23 mouse cellular contexts compared by ENCODE assay signal in genomic region chr1:44122256-44122655, GRCm38 (mm10). TPM values are rescaled to one million over a fixed set of nuclear protein-coding genes. Genes with fewer than 3 reads are reported as not detected.
DNase-seq lines count a peak whose midpoint lies in the region; ATAC-seq and TF ChIP-seq lines count a peak whose summit lies in the region.
"Had no signal": no experiment of that assay in that cellular context is flagged by ENCODE, and none has a peak within 500 bp of the region (broad histone marks: within the 10 kb centered on the region; RNA-seq: fewer than 3 reads in every experiment).

No protein-coding gene starts in this region.

- no peak overlapping the region for H3K4me3 ChIP-seq in hindbrain, embryonic 13.5 days
- no peak overlapping the region for H3K4me3 ChIP-seq in hindbrain, postnatal 0 days (ENCODE audit: low read length)
- no peak overlapping the region for H3K4me3 ChIP-seq in thymus, adult 2 months (ENCODE audit: control insufficient read depth, insufficient read depth, low read length)
- H3K4me3 ChIP-seq in heart, embryonic 10.5 days = no peak overlapping the region
- H3K4me3 ChIP-seq: erythroblast, embryonic 14.5 days; limb, embryonic 12.5 days; liver, embryonic 13.5 days; lung, embryonic 15.5 days; midbrain, embryonic 15.5 days had no signal

- peak overlapping the region; percentile 30; the same call in 1 of the 2 replicates for H3K4me2 ChIP-seq in hindbrain, embryonic 13.5 days
- H3K4me2 ChIP-seq in hindbrain, postnatal 0 days (ENCODE audit: low read depth, low read length) = no peak overlapping the region
- H3K4me2 ChIP-seq: limb, embryonic 12.5 days; liver, embryonic 13.5 days; lung, embryonic 15.5 days; midbrain, embryonic 15.5 days had no signal

- H3K27ac ChIP-seq in hindbrain, embryonic 13.5 days = no peak overlapping the region
- no peak overlapping the region for H3K27ac ChIP-seq in hindbrain, postnatal 0 days
- H3K27ac ChIP-seq in thymus, adult 2 months (ENCODE audit: control insufficient read depth, insufficient read depth, low read length) = peak overlapping the region; percentile 48
- H3K27ac ChIP-seq in heart, embryonic 10.5 days = no peak overlapping the region
- H3K27ac ChIP-seq: limb, embryonic 12.5 days; liver, embryonic 13.5 days; lung, embryonic 15.5 days; macrophage; midbrain, embryonic 15.5 days had no signal

- WGBS in hindbrain, embryonic 13.5 days = 95% methylated on average over 3 of the region's 3 CpGs
- 90% methylated on average over 3 of the region's 3 CpGs for WGBS in hindbrain, postnatal 0 days
- 2% methylated on average over 3 of the region's 3 CpGs for WGBS in thymus, adult 2 months
- WGBS in heart, embryonic 10.5 days = 81% methylated on average over 3 of the region's 3 CpGs

- H3K27me3 ChIP-seq in hindbrain, embryonic 13.5 days = no peaks in the 10 kb centered on the region
- H3K27me3 ChIP-seq in hindbrain, postnatal 0 days (ENCODE audit: insufficient read depth, low read length) = no peaks in the 10 kb centered on the region
- H3K27me3 ChIP-seq in thymus, adult 2 months (ENCODE audit: control insufficient read depth, insufficient read depth, low read length) = no peaks in the 10 kb centered on the region
- no peaks in the 10 kb centered on the region for H3K27me3 ChIP-seq in heart, embryonic 10.5 days (ENCODE audit: insufficient read depth, poor library complexity, severe bottlenecking)
- H3K27me3 ChIP-seq: limb, embryonic 12.5 days; liver, embryonic 13.5 days; lung, embryonic 15.5 days; midbrain, embryonic 15.5 days had no signal

- ATAC-seq in hindbrain, embryonic 13.5 days (ENCODE audit: low FRiP score) = no peak
- no peak for ATAC-seq in hindbrain, postnatal 0 days
- ATAC-seq in inflammation-experienced regulatory T-cells, adult 6 months = peak; percentile 72
- ATAC-seq: forebrain, embryonic 14.5 days; hindbrain, embryonic 16.5 days; midbrain, embryonic 15.5 days had no signal

- H3K4me1 ChIP-seq in hindbrain, embryonic 13.5 days (replicated peaks) = peaks cover 31% of the 10 kb centered on the region
- H3K4me1 ChIP-seq in hindbrain, postnatal 0 days (ENCODE audit: insufficient read depth, low read length) = peaks cover 8% of the 10 kb centered on the region
- peaks cover 13% of the 10 kb centered on the region for H3K4me1 ChIP-seq in thymus, adult 2 months (replicated peaks; ENCODE audit: control insufficient read depth, insufficient read depth, low read length)
- peaks cover 5% of the 10 kb centered on the region; the same call in 1 of the 2 replicates for H3K4me1 ChIP-seq in heart, embryonic 10.5 days

- H3K36me3 ChIP-seq in hindbrain, embryonic 13.5 days = peaks cover 33% of the 10 kb centered on the region
- H3K36me3 ChIP-seq in hindbrain, postnatal 0 days (ENCODE audit: insufficient read depth, low read length) = no peaks in the 10 kb centered on the region
- H3K36me3 ChIP-seq in thymus, adult 2 months (ENCODE audit: control insufficient read depth, insufficient read depth, low read length) = no peaks in the 10 kb centered on the region
- H3K36me3 ChIP-seq in heart, embryonic 10.5 days = peaks cover 31% of the 10 kb centered on the region
- H3K36me3 ChIP-seq: liver, embryonic 13.5 days had no signal

- no peak for TF ChIP-seq CTCF in hindbrain, postnatal 0 days (IDR thresholded peaks at IDR 0.05; ENCODE audit: low read depth)
- no peak for TF ChIP-seq CTCF in thymus, adult 2 months (IDR thresholded peaks at IDR 0.05; ENCODE audit: borderline replicate concordance, control insufficient read depth, extremely low read depth, insufficient read depth, low read length, poor library complexity)

- no peak overlapping the region for H3K9ac ChIP-seq in hindbrain, embryonic 13.5 days
- H3K9ac ChIP-seq in hindbrain, postnatal 0 days (replicated peaks; ENCODE audit: low read length) = no peak overlapping the region
- H3K9ac ChIP-seq: limb, embryonic 12.5 days; liver, embryonic 13.5 days; lung, embryonic 15.5 days; midbrain, embryonic 15.5 days had no signal

- no peak for DNase-seq in hindbrain, postnatal 0 days (ENCODE audit: low spot score)
- peak; percentile 19 for DNase-seq in thymus, adult 2 months
- no peak for DNase-seq in adrenal gland, adult 8-10 months
- no peak for DNase-seq in gastrocnemius, postnatal 4 days (ENCODE audit: low spot score in 2 of 2)
- no peak for DNase-seq in heart, embryonic 10.5 days (ENCODE audit: low spot score)
- DNase-seq in kidney, postnatal 36 days = no peak
- DNase-seq: cerebellum, adult 11 months; cerebellum, postnatal 36 days; heart, postnatal 14 days; kidney, adult 2 months; kidney, postnatal 25 days; layer of hippocampus, adult 9-11 months; liver, embryonic 13.5 days; right cerebral cortex, postnatal 4 days had no signal

- no peak for TF ChIP-seq POLR2A in thymus, adult 2 months (IDR thresholded peaks at IDR 0.05; ENCODE audit: control insufficient read depth, extremely low read depth, insufficient read depth, low read length, poor library complexity)

- H3K9me3 ChIP-seq in hindbrain, embryonic 13.5 days = no peaks in the 10 kb centered on the region
- H3K9me3 ChIP-seq in hindbrain, postnatal 0 days (ENCODE audit: low read length) = no peaks in the 10 kb centered on the region
- no peaks in the 10 kb centered on the region for H3K9me3 ChIP-seq in heart, embryonic 10.5 days
- H3K9me3 ChIP-seq: limb, embryonic 12.5 days; liver, embryonic 13.5 days; lung, embryonic 15.5 days; midbrain, embryonic 15.5 days had no signal

RNA-seq across cellular contexts. Expression of gene Bivm, which starts 3.5 kb away (rescaled TPM):
- polyA plus RNA-seq in hindbrain, embryonic 13.5 days (2015; fragmentation: Nextera tagmentation; extraction: Ambion mirVana) = 31.9 and 32.1 TPM in 2 replicates
- total RNA-seq in hindbrain, postnatal 0 days (2014; rRNA removed) = 28.0 and 30.0 TPM in 2 replicates
- polyA plus RNA-seq in hindbrain, postnatal 0 days (2015; fragmentation: Nextera tagmentation; extraction: Ambion mirVana) = 20.9 and 21.3 TPM in 2 replicates
- polyA plus RNA-seq in inflammation-experienced regulatory T-cells, adult 6 months (2017; shearing (Covaris generic)) = 10 to 100 TPM; 13.8 to 18.3 (median 18.1) TPM
- 3.9 and 4.2 TPM in 2 replicates for polyA plus RNA-seq in thymus, adult 2 months (2012; rRNA removed)
- 10 to 100 TPM; 15.5 to 26.8 (median 20.7) TPM for total RNA-seq in adrenal gland, adult 8-10 months (2022)
- total RNA-seq in gastrocnemius, postnatal 4 days (2021) = 10 to 100 TPM; 15.3 to 15.9 TPM
- polyA plus RNA-seq in heart, embryonic 10.5 days (2016; fragmentation: Nextera tagmentation; extraction: Ambion mirVana) = 15.2 and 16.1 TPM in 2 replicates

RNA-seq across cellular contexts. Expression of gene Kdelc1, which starts 3.6 kb away (rescaled TPM):
- polyA plus RNA-seq in hindbrain, embryonic 13.5 days (2015; fragmentation: Nextera tagmentation; extraction: Ambion mirVana) = 29.2 and 30.1 TPM in 2 replicates
- total RNA-seq in hindbrain, postnatal 0 days (2014; rRNA removed) = 7.4 and 8.4 TPM in 2 replicates
- 15.9 and 17.4 TPM in 2 replicates for polyA plus RNA-seq in hindbrain, postnatal 0 days (2015; fragmentation: Nextera tagmentation; extraction: Ambion mirVana)
- polyA plus RNA-seq in inflammation-experienced regulatory T-cells, adult 6 months (2017; shearing (Covaris generic)) = 10 to 100 TPM; 15.7 to 22.5 (median 16.8) TPM
- polyA plus RNA-seq in thymus, adult 2 months (2012; rRNA removed) = 10.9 and 11.9 TPM in 2 replicates
- 10 to 100 TPM; 17.3 to 23.7 (median 19.4) TPM for total RNA-seq in adrenal gland, adult 8-10 months (2022)
- total RNA-seq in gastrocnemius, postnatal 4 days (2021) = 10 to 100 TPM; 22.3 to 23.5 TPM
- polyA plus RNA-seq in heart, embryonic 10.5 days (2016; fragmentation: Nextera tagmentation; extraction: Ambion mirVana) = 57.3 and 59.0 TPM in 2 replicates

RNA-seq across cellular contexts. Expression of gene Tex30, which starts 20.0 kb away (rescaled TPM):
- polyA plus RNA-seq in hindbrain, embryonic 13.5 days (2015; fragmentation: Nextera tagmentation; extraction: Ambion mirVana) = 51.7 and 56.6 TPM in 2 replicates
- 10.6 and 14.2 TPM in 2 replicates for total RNA-seq in hindbrain, postnatal 0 days (2014; rRNA removed)
- 44.0 and 47.5 TPM in 2 replicates for polyA plus RNA-seq in hindbrain, postnatal 0 days (2015; fragmentation: Nextera tagmentation; extraction: Ambion mirVana)
- polyA plus RNA-seq in inflammation-experienced regulatory T-cells, adult 6 months (2017; shearing (Covaris generic)) = 10 to 100 TPM; 36.4 to 83.3 (median 44.5) TPM
- polyA plus RNA-seq in thymus, adult 2 months (2012; rRNA removed) = 24.3 and 25.1 TPM in 2 replicates
- total RNA-seq in adrenal gland, adult 8-10 months (2022) = 10 to 100 TPM in 1 of 4 experiments, 1 to 10 TPM in 3; 8.2 to 12.6 (median 9.0) TPM
- 1 to 10 TPM; 8.7 TPM for total RNA-seq in gastrocnemius, postnatal 4 days (2021)
- polyA plus RNA-seq in heart, embryonic 10.5 days (2016; fragmentation: Nextera tagmentation; extraction: Ambion mirVana) = 80.2 and 106 TPM in 2 replicates

RNA-seq across cellular contexts. Expression of gene Ercc5, which starts 25.3 kb away (rescaled TPM):
- polyA plus RNA-seq in hindbrain, embryonic 13.5 days (2015; fragmentation: Nextera tagmentation; extraction: Ambion mirVana) = 32.5 and 36.7 TPM in 2 replicates
- 13.0 and 14.2 TPM in 2 replicates for total RNA-seq in hindbrain, postnatal 0 days (2014; rRNA removed)
- polyA plus RNA-seq in hindbrain, postnatal 0 days (2015; fragmentation: Nextera tagmentation; extraction: Ambion mirVana) = 19.8 and 21.0 TPM in 2 replicates
- 10 to 100 TPM; 14.8 to 17.8 (median 17.7) TPM for polyA plus RNA-seq in inflammation-experienced regulatory T-cells, adult 6 months (2017; shearing (Covaris generic))
- polyA plus RNA-seq in thymus, adult 2 months (2012; rRNA removed) = 5.9 and 6.2 TPM in 2 replicates
- 10 to 100 TPM; 20.7 to 27.1 (median 23.2) TPM for total RNA-seq in adrenal gland, adult 8-10 months (2022)
- total RNA-seq in gastrocnemius, postnatal 4 days (2021) = 10 to 100 TPM; 15.4 to 18.8 TPM
- polyA plus RNA-seq in heart, embryonic 10.5 days (2016; fragmentation: Nextera tagmentation; extraction: Ambion mirVana) = 14.4 and 15.0 TPM in 2 replicates
